Mouse (Mus musculus): Measurements from ENCODE around the gene Cox8b. TPM values are rescaled to one million over a fixed set of nuclear protein-coding genes. Genes with fewer than 3 reads are reported as not detected.

Gene Cox8b
- 610 and 755 TPM in 2 replicates for total RNA-seq (2021)
- long read RNA-seq, transcript Cox8b-201 (2 exons, 360 nt) = major isoform, 396 of 410 reads
- long read RNA-seq, partial matches to known transcripts = 8 of 410 reads
- long read RNA-seq, other reads (novel, unspliced or antisense) = 6 of 410 reads

GRCm38 (mm10) chr7:140900220-140900619 lies at the start of gene Cox8b:
TSS of gene Cox8b (minus strand) at chr7:140900446.
- DNase-seq = no peak

GRCm38 (mm10) chr7:140949255-140949654 lies 49.0 kb upstream of the Cox8b start:
- no peak for DNase-seq

GRCm38 (mm10) chr7:140948161-140948560 lies 47.9 kb upstream of the Cox8b start:
- peak; percentile 52 for DNase-seq

GRCm38 (mm10) chr7:140946980-140947379 lies 46.7 kb upstream of the Cox8b start:
- DNase-seq = no peak

GRCm38 (mm10) chr7:140946311-140946710 lies 46.1 kb upstream of the Cox8b start:
- DNase-seq = no peak

- DNase-seq = no peak
Observed at GRCm38 (mm10) chr7:140945247-140945646, 45.0 kb upstream of the Cox8b start.

- no peak for DNase-seq
Observed at GRCm38 (mm10) chr7:140944236-140944635, 44.0 kb upstream of the Cox8b start.

- DNase-seq = no peak
Observed at GRCm38 (mm10) chr7:140943356-140943755, 43.1 kb upstream of the Cox8b start.

GRCm38 (mm10) chr7:140942811-140943210 lies 42.6 kb upstream of the Cox8b start:
- no peak for DNase-seq

- no peak for DNase-seq
Observed at GRCm38 (mm10) chr7:140942341-140942740, 42.1 kb upstream of the Cox8b start.

GRCm38 (mm10) chr7:140941222-140942051 lies 41.2 kb upstream of the Cox8b start, which contains the start of gene Pgghg:
TSS of gene Pgghg (plus strand) at chr7:140941391.
- DNase-seq = peak; percentile 86

GRCm38 (mm10) chr7:140939669-140940171 lies 39.5 kb upstream of the Cox8b start:
- DNase-seq = no peak

GRCm38 (mm10) chr7:140938896-140939295 lies 38.6 kb upstream of the Cox8b start:
- DNase-seq = no peak

- DNase-seq = no peak
Observed at GRCm38 (mm10) chr7:140938436-140938835, 38.2 kb upstream of the Cox8b start.

- no peak for DNase-seq
Observed at GRCm38 (mm10) chr7:140927181-140927580, 26.9 kb upstream of the Cox8b start.

GRCm38 (mm10) chr7:140923070-140923775 lies 23.0 kb upstream of the Cox8b start:
- DNase-seq = no peak

GRCm38 (mm10) chr7:140922398-140923069 lies 22.3 kb upstream of the Cox8b start:
- peak; percentile 73 for DNase-seq

GRCm38 (mm10) chr7:140921225-140921975 lies 21.2 kb upstream of the Cox8b start:
- DNase-seq = no peak

GRCm38 (mm10) chr7:140920418-140921029 lies 20.3 kb upstream of the Cox8b start, which contains the start of gene Nlrp6:
TSS of gene Nlrp6 (plus strand) at chr7:140920902.
- DNase-seq = no peak

- DNase-seq = no peak
Observed at GRCm38 (mm10) chr7:140919911-140920310, 19.7 kb upstream of the Cox8b start.
